Mouse (Mus musculus): ENCODE results near the gene Cdyl.

The Cdyl gene

GRCm38 (mm10) chr13:35797811-35798522 lies 138.3 kb downstream of the Cdyl start:
- DNase-seq (ENCODE audit: low read depth, low spot score): no peak

GRCm38 (mm10) chr13:35798645-35799044 lies 139.0 kb downstream of the Cdyl start:
- peak; percentile 60 for DNase-seq (ENCODE audit: low read depth, low spot score)

GRCm38 (mm10) chr13:35800270-35800669 lies 140.6 kb downstream of the Cdyl start:
- DNase-seq (ENCODE audit: low read depth, low spot score): no peak

DNA sequence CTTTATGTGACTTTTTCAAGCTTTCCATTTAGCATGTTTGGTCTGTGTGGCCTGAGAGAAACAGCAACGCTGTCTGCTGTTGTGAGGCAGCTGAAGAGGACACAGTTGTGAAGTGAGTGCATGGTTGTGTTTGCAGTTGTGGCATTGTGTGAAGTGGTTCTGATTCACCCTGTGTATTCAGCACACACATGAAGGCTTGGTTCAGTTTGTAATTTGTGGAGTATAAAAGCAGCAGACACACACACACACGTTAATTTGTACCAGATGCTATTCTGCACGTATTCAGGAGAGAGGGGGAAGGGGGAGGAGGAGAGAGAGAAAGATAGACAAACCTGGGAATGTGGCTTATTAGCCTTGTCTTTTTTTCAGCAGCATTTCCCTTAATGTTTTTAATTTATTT lies 146.1 kb downstream of the Cdyl start:
- DNase-seq (ENCODE audit: low read depth, low spot score): no peak

DNA sequence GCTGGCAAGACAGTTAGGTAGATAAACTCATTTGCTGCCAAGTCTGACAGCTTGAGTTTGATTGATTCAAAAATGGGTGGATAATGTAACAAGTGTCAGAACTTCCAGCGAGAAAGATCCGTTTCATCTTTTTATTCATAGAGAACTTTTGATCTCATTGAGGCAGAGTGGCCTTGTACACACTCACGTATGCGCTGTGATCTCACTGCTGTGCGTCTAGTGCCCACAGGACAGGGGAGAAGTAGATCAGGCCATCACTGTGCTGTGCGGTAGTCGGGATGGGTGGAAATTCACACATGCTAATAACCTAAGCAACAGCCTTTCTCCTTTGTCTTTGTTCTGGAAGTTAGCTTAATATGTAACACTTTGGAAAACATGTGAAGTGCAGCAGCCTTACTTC lies 146.5 kb downstream of the Cdyl start:
- DNase-seq (ENCODE audit: low read depth, low spot score): no peak

GRCm38 (mm10) chr13:35807016-35807415 lies 147.4 kb downstream of the Cdyl start:
- DNase-seq (ENCODE audit: low read depth, low spot score): peak; percentile 74

DNA sequence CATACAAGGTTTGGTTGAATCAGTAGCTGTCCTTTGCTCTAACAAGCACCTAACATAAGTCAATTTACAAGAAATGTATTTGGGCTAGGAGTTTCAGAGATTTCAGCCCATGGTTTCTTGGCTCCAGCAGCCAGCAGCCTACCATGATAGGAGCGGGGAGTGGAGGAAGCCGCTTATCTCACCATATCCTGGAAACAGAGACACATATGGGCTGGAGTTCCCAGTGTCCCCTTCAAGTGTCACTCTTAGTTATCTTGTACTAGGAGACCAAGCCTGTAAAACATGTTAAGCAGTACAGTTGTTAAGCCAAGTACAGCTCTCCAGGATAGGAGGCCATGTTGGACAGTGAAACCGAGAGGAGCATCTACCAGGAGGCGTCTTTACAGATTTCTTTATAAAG lies 147.9 kb downstream of the Cdyl start:
- no peak for DNase-seq (ENCODE audit: low read depth, low spot score)

GRCm38 (mm10) chr13:35807940-35808339 lies 148.3 kb downstream of the Cdyl start:
- no peak for DNase-seq (ENCODE audit: low read depth, low spot score)

DNA sequence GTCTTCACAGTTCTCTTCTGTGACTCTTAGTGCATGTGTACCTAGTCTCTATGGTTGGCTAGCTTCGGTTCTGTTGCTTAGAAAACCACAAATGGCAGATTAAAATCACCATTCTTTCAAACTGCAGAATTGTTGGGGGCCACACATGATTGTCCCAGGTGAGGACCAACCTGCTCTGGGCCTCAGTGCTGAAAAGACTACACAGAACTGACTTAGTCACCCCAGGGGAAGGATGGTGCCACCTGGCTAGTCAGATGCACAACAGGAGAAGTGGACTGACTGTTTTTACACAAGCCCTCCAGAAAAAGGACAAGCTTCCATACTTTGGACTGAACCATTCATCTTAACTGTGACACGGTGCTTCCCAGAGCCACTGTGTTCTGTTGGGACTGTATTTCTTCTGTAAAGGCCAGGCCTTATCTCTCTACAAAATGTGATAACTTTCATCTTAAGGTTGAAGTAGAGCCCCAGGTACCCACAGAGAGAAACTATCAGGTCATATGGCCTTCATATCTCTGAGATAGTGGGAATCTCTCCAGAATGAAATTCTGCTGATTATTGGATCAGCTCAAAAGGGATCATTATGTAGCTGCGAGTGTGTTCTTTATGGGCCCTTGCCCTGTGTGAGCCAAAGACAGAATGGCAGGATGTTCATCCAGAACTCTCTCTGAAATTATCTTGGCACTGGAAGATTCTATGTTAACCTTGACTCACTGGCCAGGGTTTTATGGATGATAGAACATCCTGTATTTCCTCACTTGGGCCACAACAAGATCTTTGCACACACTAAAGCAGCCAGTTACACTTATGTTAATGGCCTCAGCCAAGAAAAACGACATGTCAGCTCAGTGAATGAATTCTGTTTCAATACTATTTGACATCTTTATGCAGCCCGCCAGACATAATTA lies 149.9 kb downstream of the Cdyl start:
- DNase-seq (ENCODE audit: low read depth, low spot score): no peak

DNA sequence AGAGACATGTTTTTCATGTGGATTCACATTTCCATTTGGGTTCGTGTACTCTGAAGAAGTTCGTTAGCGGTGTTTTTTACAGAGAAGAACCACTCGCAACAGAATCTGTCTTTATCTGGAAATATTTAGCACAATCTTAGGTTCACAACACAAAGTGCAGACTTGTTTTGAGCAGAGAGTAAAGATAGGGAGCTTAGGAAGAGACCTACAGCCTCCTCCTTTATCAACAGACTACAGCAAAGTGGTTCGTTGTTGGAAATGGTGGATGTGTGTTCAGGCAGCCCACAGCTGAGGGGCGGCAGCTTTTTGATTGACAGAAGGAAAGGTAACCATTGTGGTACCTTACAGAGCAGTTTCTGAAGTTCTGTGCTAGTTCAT lies 150.5 kb downstream of the Cdyl start:
- no peak for DNase-seq (ENCODE audit: low read depth, low spot score)

- no peak for DNase-seq (ENCODE audit: low read depth, low spot score)
Observed at GRCm38 (mm10) chr13:35811361-35812190, 151.9 kb downstream of the Cdyl start.

GRCm38 (mm10) chr13:35812191-35812440 lies 152.5 kb downstream of the Cdyl start:
- no peak for DNase-seq (ENCODE audit: low read depth, low spot score)

GRCm38 (mm10) chr13:35813348-35814127 lies 153.9 kb downstream of the Cdyl start:
- no peak for DNase-seq (ENCODE audit: low read depth, low spot score)

- no peak for DNase-seq (ENCODE audit: low read depth, low spot score)
Observed at GRCm38 (mm10) chr13:35815205-35815726, 155.6 kb downstream of the Cdyl start.

DNA sequence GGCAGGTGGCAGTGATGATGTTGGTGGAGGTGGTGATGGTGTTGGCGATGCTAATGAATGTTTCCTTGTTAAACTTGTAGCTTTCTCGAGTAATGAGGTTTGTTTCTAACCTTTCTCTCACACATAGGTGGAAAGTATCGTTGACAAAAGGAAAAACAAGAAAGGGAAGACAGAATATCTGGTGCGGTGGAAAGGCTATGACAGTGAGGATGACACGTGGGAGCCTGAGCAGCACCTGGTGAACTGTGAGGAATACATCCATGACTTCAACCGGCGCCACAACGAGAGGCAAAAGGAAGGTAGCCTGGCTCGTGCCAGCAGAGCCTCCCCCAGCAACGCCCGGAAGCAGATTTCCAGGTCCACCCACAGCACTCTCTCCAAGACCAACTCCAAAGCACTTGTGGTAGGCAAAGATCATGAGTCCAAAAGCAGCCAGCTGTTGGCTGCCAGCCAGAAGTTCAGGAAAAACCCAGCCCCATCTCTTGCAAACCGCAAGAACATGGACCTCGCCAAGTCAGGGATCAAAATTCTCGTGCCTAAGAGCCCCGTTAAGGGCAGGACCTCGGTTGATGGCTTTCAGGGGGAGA lies 156.2 kb downstream of the Cdyl start:
- DNase-seq (ENCODE audit: low read depth, low spot score): no peak

GRCm38 (mm10) chr13:35817626-35818025 lies 158.0 kb downstream of the Cdyl start:
- no peak for DNase-seq (ENCODE audit: low read depth, low spot score)

- no peak for DNase-seq (ENCODE audit: low read depth, low spot score)
Observed at GRCm38 (mm10) chr13:35818060-35818459, 158.4 kb downstream of the Cdyl start.

GRCm38 (mm10) chr13:35821821-35822454 lies 162.3 kb downstream of the Cdyl start:
- no peak for DNase-seq (ENCODE audit: low read depth, low spot score)

DNA sequence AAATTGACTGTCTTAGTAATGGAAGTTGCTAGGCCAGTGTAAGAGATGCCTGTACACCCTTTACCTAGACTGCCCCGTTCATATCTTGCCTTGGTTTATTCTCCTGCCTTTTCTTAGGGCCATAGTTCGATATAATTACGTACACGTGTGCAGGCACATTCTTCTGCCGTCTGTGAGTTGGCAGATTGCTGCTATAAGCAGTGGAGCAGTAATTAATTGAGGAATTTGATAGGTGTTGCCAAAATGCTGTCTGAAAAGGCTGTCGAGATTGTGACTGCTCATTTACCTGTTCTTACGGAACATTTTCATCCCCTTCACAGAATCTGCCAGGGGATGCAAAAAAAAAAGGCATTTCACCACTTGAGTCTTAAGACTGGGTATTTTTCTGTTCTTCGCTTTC lies 163.2 kb downstream of the Cdyl start:
- no peak for DNase-seq (ENCODE audit: low read depth, low spot score)

- DNase-seq (ENCODE audit: low read depth, low spot score): no peak
Observed at GRCm38 (mm10) chr13:35825639-35826038, 166.0 kb downstream of the Cdyl start.

Data from ZHBTc4 (cell line).